Mouse (Mus musculus): ENCODE data around the gene Polm. TPM values are rescaled to one million over a fixed set of nuclear protein-coding genes. Genes with fewer than 3 reads are reported as not detected.

Gene Polm
- polyA plus RNA-seq, 1 experiment from 2014 or later = 4.5 TPM

DNA sequence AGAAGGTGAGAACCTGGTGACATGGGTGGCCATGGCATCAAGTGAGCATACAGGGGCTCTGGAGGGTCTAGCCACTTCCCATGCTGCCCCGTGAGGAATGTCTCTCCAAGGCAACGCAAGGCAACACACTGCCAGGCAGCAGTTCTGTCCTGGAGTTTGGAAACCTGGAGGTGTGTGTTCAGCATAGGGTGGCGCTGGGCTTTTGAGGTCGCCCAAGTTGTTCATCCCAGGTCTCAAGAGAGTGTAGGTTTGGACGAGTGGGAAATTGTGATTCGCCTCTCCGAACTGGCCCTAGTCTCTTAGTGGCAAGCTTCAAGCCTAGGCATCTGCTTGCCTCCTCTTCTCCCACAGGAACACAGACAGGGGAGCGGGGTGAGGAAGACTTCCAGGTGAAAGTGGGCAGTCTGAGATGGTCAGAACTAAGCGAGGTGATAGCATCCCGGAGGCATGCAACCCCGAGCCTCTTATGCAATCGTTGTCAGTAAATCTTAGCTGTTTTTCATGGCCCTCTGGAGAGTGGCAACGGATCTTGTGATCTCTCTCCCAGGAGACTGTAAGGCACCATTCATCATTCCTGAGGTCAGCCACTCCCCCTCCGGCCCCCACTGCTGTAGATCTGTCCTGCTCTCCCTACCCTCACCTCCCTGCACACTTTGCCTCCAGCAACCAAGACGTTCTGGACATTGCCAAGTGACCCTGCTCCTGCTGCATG, 24.7 kb upstream of the Polm start:
- Histone ChIP-seq H3K79me2 (ENCODE audit: inconsistent target) (no peaks in the 10 kb centered on the region), H3K27ac (no peak overlapping the region), H3K36me3 (ENCODE audit: inconsistent target) (no peaks in the 10 kb centered on the region), H3K4me3 (ENCODE audit: inconsistent target) (no peak overlapping the region)
- WGBS (ENCODE audit: missing documents) = 47% methylated on average over 15 of the region's 15 CpGs

DNA sequence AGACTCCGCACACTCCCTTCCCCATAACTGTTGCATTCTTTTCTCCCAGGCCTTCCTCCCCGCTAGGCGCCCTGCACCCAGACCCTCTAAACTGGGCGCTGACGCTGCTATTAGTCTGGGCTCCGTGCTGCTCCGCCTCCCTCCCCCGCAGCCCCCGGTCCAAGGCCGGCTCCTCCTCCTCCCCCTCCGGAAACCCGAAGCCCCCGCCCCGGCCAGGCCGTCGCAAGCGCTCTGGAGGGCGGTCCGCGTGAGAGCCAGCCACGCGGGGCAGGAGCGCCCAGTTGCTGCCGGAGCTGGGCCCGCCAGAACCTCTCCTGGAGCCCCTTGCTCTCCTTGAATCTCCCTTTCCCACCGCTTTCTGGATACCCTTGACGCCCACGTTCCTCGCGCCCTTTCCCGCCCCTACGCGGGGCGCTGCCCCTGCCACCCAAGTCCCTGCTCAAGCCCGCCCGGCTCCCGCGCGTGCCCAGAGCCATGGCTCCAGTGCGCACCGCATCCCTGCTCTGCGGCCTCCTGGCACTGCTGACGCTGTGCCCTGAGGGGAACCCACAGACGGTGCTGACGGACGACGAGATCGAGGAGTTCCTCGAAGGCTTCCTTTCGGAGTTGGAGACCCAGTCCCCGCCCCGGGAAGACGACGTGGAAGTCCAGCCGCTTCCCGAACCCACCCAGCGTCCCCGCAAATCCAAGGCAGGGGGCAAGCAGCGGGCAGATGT, 24.0 kb upstream of the Polm start, which contains the start of gene Aebp1:
Gene Aebp1 (plus strand): TSS at position 270 of the 716 bp plus-strand sequence.
- Histone ChIP-seq H3K79me2 (ENCODE audit: inconsistent target) (no peaks in the 10 kb centered on the region), H3K36me3 (ENCODE audit: inconsistent target) (no peaks in the 10 kb centered on the region), H3K27ac (no peak within 1 kb of the TSS), H3K4me3 (ENCODE audit: inconsistent target) (no peak within 1 kb of the TSS)
- 6% methylated on average over 43 of the region's 59 CpGs for WGBS (ENCODE audit: missing documents)

DNA sequence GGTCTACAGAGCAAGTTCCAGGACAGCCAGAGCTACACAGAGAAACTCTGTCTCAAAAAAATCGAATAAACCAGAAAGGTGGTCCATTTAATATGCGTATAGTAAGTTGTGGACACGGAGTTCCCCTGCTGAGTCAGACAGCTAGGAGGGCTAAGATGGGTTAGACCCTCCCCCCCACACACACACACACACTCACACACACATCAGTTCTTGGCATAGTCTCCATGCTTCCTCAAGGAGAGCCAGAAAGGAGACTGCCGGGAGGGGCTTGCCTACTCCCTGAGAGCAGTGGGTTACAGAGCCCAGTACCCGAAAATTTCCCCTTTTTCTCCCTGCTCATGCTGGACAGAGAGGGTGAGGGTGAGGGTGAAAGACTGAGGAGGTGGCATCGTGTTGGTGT, 22.8 kb upstream of the Polm start:
- Histone ChIP-seq H3K27ac (no peak overlapping the region), H3K36me3 (ENCODE audit: inconsistent target) (no peaks in the 10 kb centered on the region), H3K4me3 (ENCODE audit: inconsistent target) (no peak overlapping the region), H3K79me2 (ENCODE audit: inconsistent target) (no peaks in the 10 kb centered on the region)
- 45% methylated on average over 6 of the region's 6 CpGs for WGBS (ENCODE audit: missing documents)

DNA sequence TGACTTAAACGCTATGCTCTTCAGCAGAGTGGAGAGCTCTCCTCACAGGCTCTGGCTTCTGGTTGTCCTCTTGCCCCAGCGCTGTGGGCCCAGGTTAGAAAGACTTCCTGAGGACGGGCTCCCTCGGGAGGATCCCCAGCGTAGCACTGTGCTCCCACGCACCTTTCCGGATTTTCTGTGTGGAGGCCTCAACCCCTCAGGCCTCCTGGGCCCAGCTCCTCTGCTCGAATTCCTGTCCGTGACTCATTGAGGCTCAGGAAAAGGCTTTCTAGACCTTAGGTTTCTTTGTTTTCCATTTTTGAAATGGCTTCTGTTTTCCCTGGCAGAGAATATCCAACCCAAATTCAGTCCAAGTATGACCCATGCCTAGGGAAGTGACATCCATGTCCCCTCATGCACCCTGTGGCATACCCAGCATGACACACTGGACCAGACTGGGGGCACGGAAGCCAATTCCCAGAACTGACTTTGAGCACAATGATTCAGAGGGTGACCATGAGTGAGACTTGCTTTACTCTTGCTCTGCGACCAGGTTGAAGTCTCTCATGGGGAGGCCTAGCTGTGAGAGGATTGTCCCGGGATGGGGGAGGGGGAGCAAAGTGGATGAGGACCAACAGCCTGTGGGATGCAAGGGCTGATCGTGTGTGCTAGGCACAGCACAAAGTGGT, 22.2 kb upstream of the Polm start:
- H3K79me2 ChIP-seq (ENCODE audit: inconsistent target) = no peaks in the 10 kb centered on the region
- no peaks in the 10 kb centered on the region for H3K36me3 ChIP-seq (ENCODE audit: inconsistent target)
- 93% methylated on average over 13 of the region's 13 CpGs for WGBS (ENCODE audit: missing documents)
- H3K4me3 ChIP-seq (ENCODE audit: inconsistent target) = no peak overlapping the region
- H3K27ac ChIP-seq = no peak overlapping the region

DNA sequence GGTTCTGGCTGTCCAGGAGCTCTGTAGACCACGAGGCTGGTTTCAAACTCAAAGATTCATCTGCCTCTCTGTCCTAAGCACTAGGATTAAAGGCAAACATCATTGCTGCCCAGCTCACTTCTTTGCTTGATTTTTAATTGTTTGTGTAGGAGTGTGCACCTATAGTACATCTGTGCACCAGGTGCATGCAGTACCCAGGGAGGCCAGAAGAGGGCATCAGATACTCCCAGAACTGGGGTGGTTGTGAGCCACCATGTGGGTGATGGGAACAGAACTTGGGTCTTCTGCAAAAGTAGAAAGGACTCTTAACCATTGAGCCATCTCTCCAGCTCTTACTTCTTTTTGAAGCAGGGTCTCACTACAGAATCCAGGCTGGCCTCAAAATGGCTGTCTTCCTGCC, 20.9 kb upstream of the Polm start:
- no peaks in the 10 kb centered on the region for H3K36me3 ChIP-seq (ENCODE audit: inconsistent target)
- WGBS (ENCODE audit: missing documents) = 100% methylated on average over 1 of the region's 1 CpGs

DNA sequence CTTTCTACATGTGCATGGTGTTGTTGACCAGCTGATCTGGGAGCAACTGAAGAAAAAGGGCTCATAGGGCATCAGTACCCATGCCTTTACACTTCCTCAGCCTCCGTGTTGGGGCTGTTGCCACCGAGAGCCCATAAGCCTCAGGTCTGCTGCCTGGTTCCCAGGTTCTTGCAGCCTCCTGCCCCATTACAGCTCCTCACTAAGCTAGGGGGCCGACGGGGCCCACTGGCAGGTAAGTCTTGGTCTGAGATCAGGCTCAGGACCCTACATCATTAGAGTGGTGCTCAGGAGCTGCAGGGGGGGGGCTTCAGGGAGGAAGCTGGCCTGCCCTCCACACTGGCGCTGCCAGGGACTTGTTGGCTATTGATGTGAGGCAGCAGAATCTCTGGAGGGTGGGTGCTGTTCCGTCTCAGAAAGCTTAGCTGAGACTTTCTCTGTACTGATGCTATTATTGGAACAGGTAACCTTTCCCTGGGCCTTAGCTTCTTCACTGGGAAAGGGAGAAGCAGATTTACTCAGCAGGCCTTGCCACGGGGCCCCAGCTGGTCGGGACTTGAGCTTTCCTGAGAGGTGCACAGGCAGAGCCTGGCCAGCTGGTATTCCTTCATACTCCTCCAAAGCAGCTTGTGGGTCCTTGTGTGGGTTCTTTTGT, 18.8 kb upstream of the Polm start:
- H3K36me3 ChIP-seq (ENCODE audit: inconsistent target) = no peaks in the 10 kb centered on the region
- no peak overlapping the region for H3K4me3 ChIP-seq (ENCODE audit: inconsistent target)
- WGBS (ENCODE audit: missing documents) = 89% methylated on average over 8 of the region's 8 CpGs
- H3K27ac ChIP-seq = no peak overlapping the region
- no peaks in the 10 kb centered on the region for H3K79me2 ChIP-seq (ENCODE audit: inconsistent target)

More for the DNA sequence above, 20.9 kb upstream of the Polm start:
- Histone ChIP-seq H3K4me3 (ENCODE audit: inconsistent target) (no peak overlapping the region), H3K79me2 (ENCODE audit: inconsistent target) (no peaks in the 10 kb centered on the region), H3K27ac (no peak overlapping the region)

DNA sequence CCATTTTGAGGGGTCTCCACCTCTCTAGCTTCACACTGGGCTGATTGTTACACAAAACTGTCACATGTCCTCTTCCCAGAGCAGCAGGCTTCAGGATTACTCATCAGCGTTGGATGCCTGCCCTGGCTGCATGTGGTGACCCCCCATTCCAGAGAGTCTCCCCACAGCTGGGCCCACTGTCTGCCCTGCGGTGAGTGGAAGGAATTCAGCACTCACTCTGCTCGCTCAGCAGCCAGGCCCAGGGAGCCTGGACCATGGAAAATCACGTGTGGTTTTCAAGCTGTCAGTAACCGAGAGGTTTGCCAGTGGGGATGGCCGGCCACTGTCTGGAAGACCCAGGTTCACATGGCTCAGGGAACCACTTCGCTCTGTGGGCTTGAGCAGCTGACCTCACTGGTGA, 18.1 kb upstream of the Polm start:
- H3K36me3 ChIP-seq (ENCODE audit: inconsistent target) = no peaks in the 10 kb centered on the region
- no peak overlapping the region for H3K4me3 ChIP-seq (ENCODE audit: inconsistent target)
- no peaks in the 10 kb centered on the region for H3K79me2 ChIP-seq (ENCODE audit: inconsistent target)
- no peak overlapping the region for H3K27ac ChIP-seq
- 79% methylated on average over 7 of the region's 7 CpGs for WGBS (ENCODE audit: missing documents)

DNA sequence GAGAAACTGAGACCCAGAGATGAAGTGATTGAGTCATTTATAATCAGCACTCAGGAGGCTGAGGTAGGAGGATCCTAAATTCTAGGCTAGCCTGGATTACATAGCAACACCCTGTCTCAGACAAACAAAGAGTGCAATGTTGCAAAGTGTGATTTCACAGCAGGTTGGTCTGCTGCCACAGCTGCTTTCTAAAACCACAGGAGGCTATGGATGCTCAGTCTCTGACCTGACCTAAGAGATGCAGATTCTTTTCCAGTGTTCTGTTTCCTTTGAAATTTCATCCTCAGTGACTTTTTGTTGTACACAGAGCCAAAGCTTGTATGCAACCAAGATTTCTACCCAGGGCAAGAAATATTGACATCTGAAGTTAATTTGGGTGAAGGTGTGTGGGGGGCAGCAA, 17.7 kb upstream of the Polm start:
- Histone ChIP-seq H3K4me3 (ENCODE audit: inconsistent target) (no peak overlapping the region), H3K27ac (no peak overlapping the region), H3K36me3 (ENCODE audit: inconsistent target) (no peaks in the 10 kb centered on the region)

DNA sequence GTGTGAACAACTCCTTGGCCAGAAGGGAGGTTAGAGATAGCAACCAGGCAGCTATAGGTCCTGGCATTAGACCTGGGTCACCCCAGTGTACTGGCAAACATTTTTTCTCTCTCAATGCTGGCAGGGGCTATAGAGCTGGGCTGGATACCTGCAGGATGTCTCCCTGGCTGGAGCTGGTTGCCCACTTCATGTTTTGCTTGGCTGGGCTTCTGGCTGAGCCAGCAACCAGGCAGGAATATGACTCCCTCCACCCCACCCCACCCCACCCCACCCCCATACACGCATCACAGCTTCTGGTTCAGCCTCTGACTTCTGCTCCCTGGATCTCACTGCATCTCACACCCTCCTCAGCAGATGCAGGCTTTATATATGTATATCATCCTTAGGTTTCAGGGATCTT, 14.5 kb upstream of the Polm start:
- WGBS (ENCODE audit: missing documents) = 60% methylated on average over 1 of the region's 1 CpGs
- Histone ChIP-seq H3K4me3 (ENCODE audit: inconsistent target) (no peak overlapping the region), H3K36me3 (ENCODE audit: inconsistent target) (no peaks in the 10 kb centered on the region), H3K79me2 (ENCODE audit: inconsistent target) (no peaks in the 10 kb centered on the region), H3K27ac (no peak overlapping the region)

More for the DNA sequence above, 17.7 kb upstream of the Polm start:
- H3K79me2 ChIP-seq (ENCODE audit: inconsistent target) = no peaks in the 10 kb centered on the region

DNA sequence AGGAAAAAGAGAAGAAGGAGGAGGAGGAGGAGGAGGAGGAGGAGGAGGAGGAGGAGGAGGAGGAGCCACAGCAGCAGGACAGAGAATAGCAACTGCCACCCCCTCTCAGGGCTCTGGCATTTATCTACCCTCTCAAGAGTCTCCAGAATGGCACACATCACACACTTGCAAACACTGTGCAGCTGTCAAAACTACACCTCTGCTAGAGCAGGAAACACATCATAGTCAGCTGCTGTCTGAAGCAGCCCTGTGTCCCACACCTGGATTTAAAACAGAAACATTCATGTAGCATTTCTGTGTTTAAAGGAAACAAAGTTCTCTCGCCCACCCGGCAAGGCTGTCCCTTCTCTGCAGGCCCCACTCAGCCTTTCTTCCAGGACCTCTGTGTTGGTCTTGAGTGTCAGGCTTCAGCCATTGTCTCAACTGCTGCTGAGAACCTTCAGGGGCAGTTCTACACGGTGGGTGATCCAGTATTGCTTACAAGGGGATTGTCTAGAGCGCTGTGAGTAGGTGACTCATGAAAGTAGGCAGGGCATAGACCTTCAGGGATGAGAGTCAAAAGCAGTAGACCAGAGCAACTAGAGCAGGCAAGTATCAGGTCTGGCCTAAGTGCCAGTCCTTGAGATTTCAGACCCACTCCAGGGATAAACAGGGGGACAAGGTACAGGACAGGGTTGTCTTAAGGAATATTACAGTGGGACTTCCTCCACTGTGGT, 13.4 kb upstream of the Polm start:
- Histone ChIP-seq H3K79me2 (ENCODE audit: inconsistent target) (no peaks in the 10 kb centered on the region), H3K36me3 (ENCODE audit: inconsistent target) (no peaks in the 10 kb centered on the region), H3K27ac (no peak overlapping the region), H3K4me3 (ENCODE audit: inconsistent target) (no peak overlapping the region)
- 69% methylated on average over 4 of the region's 4 CpGs for WGBS (ENCODE audit: missing documents)

DNA sequence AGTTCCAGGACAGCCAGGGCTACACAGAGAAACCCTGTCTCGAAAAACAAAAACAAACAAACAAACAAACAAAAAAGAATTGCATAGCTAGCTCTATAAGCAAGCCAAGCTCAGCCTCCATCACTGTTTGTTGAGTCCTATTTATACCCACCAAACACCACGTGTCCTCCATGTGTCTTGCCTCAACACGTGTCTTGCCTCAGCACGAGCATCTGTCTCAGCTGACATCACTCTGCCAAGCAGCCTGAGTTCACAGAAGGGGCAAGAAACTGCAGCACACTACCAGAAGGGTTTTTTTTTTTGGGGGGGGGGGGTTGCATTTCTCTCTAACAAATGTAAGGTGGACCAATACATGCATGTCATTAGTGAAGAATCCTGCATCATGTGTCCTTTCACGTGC, 12.6 kb upstream of the Polm start:
- 83% methylated on average over 5 of the region's 5 CpGs for WGBS (ENCODE audit: missing documents)
- H3K4me3 ChIP-seq (ENCODE audit: inconsistent target) = no peak overlapping the region

DNA sequence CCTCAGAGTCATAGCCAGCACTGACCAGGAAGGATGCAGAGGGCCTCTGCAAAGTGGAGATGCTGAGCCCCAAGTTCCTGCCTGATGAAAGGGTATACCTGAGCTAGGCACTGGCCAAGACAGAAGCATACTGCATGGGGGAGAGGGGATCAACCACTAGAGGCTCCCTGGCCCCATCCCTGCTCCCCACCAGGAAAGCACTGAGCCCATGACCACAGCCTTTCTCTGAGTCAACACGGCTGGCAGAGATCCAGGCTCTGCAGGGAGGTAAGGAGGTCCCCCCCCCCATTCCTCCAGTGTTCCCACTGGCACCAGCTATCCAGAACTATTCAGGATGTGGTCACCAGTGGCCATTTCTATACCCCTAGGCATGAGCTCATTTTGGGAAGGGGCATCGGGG, 11.5 kb upstream of the Polm start:
- no peak overlapping the region for H3K27ac ChIP-seq
- H3K79me2 ChIP-seq (ENCODE audit: inconsistent target) = no peaks in the 10 kb centered on the region
- H3K36me3 ChIP-seq (ENCODE audit: inconsistent target) = no peaks in the 10 kb centered on the region
- no peak overlapping the region for H3K4me3 ChIP-seq (ENCODE audit: inconsistent target)
- 44% methylated on average over 2 of the region's 2 CpGs for WGBS (ENCODE audit: missing documents)

More for the DNA sequence above, 12.6 kb upstream of the Polm start:
- H3K79me2 ChIP-seq (ENCODE audit: inconsistent target) = no peaks in the 10 kb centered on the region
- H3K27ac ChIP-seq = no peak overlapping the region
- H3K36me3 ChIP-seq (ENCODE audit: inconsistent target) = no peaks in the 10 kb centered on the region

DNA sequence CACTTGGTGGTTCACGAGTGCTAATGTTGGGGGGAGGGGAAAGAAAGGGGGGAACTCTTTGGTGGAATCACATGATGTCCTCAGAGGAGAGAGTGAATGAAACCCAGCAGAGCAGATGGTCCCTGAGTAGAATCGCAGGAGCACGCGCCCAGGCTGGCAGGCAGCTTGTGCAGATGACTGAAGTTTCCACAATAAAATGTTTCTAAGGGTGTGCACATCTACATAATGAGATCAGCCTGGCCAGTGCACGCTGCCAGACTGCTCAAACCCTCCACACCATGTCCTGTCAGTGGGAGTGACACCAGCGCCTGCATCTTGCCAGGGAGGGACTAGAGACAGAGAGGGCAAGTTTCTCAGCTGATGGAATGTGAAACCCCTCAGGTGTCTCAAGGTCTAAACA, 10.9 kb upstream of the Polm start:
- 83% methylated on average over 6 of the region's 6 CpGs for WGBS (ENCODE audit: missing documents)
- Histone ChIP-seq H3K36me3 (ENCODE audit: inconsistent target) (no peaks in the 10 kb centered on the region), H3K79me2 (ENCODE audit: inconsistent target) (no peaks in the 10 kb centered on the region), H3K4me3 (ENCODE audit: inconsistent target) (no peak overlapping the region), H3K27ac (no peak overlapping the region)

DNA sequence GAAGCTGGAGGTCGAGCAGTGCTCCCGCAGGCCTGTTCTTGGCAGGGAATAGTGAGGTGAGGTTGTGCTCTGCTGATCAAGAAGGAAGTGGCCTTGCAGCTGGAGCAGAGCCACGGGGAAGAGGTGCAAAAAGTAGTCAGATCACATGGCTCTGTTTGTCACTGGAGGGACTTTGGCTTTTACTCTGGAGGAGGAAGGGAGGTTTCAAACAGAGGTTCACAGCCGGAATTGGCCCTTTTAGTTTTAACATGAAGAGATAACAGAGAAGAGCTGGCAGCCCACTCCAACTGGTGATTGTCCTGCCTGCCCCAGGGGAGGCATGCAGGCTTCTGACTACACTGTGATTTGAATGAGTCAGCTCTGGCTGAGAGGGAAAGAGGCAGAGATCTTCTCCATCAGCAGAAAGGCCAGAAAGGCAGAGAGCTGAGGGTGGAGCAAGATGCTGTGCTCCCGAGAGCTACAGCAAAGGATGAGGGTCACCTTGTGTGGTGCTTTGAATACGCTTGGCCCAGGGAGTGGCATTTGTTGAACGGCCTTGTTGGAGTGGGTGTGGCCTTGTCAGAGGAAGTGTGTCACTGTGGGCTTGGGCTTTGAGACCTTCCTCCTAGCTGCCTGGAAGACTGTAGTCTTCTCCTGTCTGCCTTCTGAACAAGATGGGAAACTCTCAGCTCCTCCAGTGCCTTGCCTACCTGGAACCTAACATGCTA, 9.0 kb upstream of the Polm start:
- H3K79me2 ChIP-seq (ENCODE audit: inconsistent target) = no peaks in the 10 kb centered on the region
- no peak overlapping the region for H3K4me3 ChIP-seq (ENCODE audit: inconsistent target)
- 43% methylated on average over 7 of the region's 7 CpGs for WGBS (ENCODE audit: missing documents)
- no peak overlapping the region for H3K27ac ChIP-seq
- no peaks in the 10 kb centered on the region for H3K36me3 ChIP-seq (ENCODE audit: inconsistent target)
